Mouse (Mus musculus) MEL (cell line): Measurements from ENCODE around the gene Ppox. TPM values are rescaled to one million over a fixed set of nuclear protein-coding genes. Genes with fewer than 3 reads are reported as not detected.

ENCODE experiments used
- DNase-seq: peaks from one replicate; pipeline ENCODE4 v3.0.0; 2011; ENCODE audit warnings: low read depth, low spot score
- H3K27ac ChIP-seq: 2 replicates; pipeline ENCODE4 v1.5.1; 2012; ENCODE audit warnings: low read depth, mild to moderate bottlenecking, control low read depth, low read length, moderate library complexity; ENCODE audit not compliant: control insufficient read depth
- H3K27me3 ChIP-seq, 2 experiments: fragments of 150-350 bp in 1 of 2; sonication (generic) in 1 of 2; 2 replicates each; pipeline ENCODE4 v1.6.1; 2012; ENCODE audit warnings: low read length in 2 of 2, mild to moderate bottlenecking in 2 of 2, improper control_type of control experiment in 1 of 2, moderate library complexity in 1 of 2; ENCODE audit not compliant: insufficient read depth in 2 of 2, control insufficient read depth in 1 of 2
- H3K36me3 ChIP-seq, 2 experiments: 2 replicates each; pipeline ENCODE4 v1.6.1; 2012 to 2014; ENCODE audit warnings: low read length in 2 of 2, improper control_type of control experiment in 1 of 2, inconsistent platforms in 1 of 2, mild to moderate bottlenecking in 1 of 2; ENCODE audit not compliant: insufficient read depth in 2 of 2, control insufficient read depth in 1 of 2
- H3K4me1 ChIP-seq, 2 experiments: fragments of 150-350 bp in 1 of 2; sonication (generic) in 1 of 2; 2 replicates each; pipeline ENCODE4 v1.6.1; 2012; ENCODE audit warnings: low read length in 2 of 2, improper control_type of control experiment in 1 of 2, mild to moderate bottlenecking in 1 of 2; ENCODE audit not compliant: insufficient read depth in 2 of 2, control insufficient read depth in 1 of 2
- H3K4me3 ChIP-seq, 2 experiments: fragments of 150-350 bp in 1 of 2; sonication (generic) in 1 of 2; 2 replicates each; pipeline ENCODE4 v1.5.1; 2012; ENCODE audit warnings: low read depth in 2 of 2, low read length in 2 of 2, mild to moderate bottlenecking in 2 of 2, moderate library complexity in 2 of 2, control low read depth in 1 of 2, improper control_type of control experiment in 1 of 2; ENCODE audit not compliant: control insufficient read depth in 1 of 2, insufficient read depth in 1 of 2
- H3K79me2 ChIP-seq: 2 replicates; pipeline ENCODE4 v1.6.1; 2012; ENCODE audit warnings: mild to moderate bottlenecking, low read length, moderate library complexity; ENCODE audit not compliant: control insufficient read depth, poor library complexity, insufficient read depth
- H3K9ac ChIP-seq: 2 replicates; pipeline ENCODE4 v1.6.1; 2012; ENCODE audit warnings: low read depth, mild to moderate bottlenecking, control low read depth, low read length, moderate library complexity; ENCODE audit not compliant: control insufficient read depth, poor library complexity, severe bottlenecking
- H3K9me3 ChIP-seq: fragments of 150-350 bp; sonication (generic); replicated peaks from 2 replicates; pipeline ENCODE4 v1.6.1; 2012; ENCODE audit warnings: mild to moderate bottlenecking, low read length, improper control_type of control experiment, moderate library complexity; ENCODE audit not compliant: insufficient read depth
- CHD1 ChIP-seq: IDR thresholded peaks from 2 replicates; pipeline ENCODE4 v1.6.1; 2012; ENCODE audit warnings: low read depth, mild to moderate bottlenecking, inconsistent platforms, low read length, improper control_type of control experiment
- CHD2 ChIP-seq: IDR thresholded peaks from 2 replicates; pipeline ENCODE4 v1.6.1; 2011; ENCODE audit warnings: low read length, improper control_type of control experiment
- CTCF ChIP-seq, 3 experiments: IDR thresholded peaks in 2 of 3; conservative IDR thresholded peaks in 1 of 3; 2 replicates each; pipeline ENCODE4 v1.5.1; 2011 to 2012; ENCODE audit warnings: low read length in 3 of 3, low read depth in 2 of 3, mild to moderate bottlenecking in 2 of 3, improper control_type of control experiment in 1 of 3, inconsistent platforms in 1 of 3, mixed read lengths in 1 of 3, moderate library complexity in 1 of 3; ENCODE audit not compliant: control insufficient read depth in 1 of 3, insufficient read depth in 1 of 3, poor library complexity in 1 of 3, severe bottlenecking in 1 of 3
- EP300 ChIP-seq, 2 experiments: IDR thresholded peaks; 2 replicates each; pipeline ENCODE4 v1.6.1; 2011; ENCODE audit warnings: improper control_type of control experiment in 2 of 2, low read length in 2 of 2, low read depth in 1 of 2, mild to moderate bottlenecking in 1 of 2
- ETS1 ChIP-seq: IDR thresholded peaks from 2 replicates; pipeline ENCODE4 v1.6.1; 2012; ENCODE audit warnings: low read depth, mild to moderate bottlenecking, inconsistent platforms, low read length, improper control_type of control experiment, moderate library complexity
- GABPA ChIP-seq: IDR thresholded peaks from 2 replicates; pipeline ENCODE4 v1.6.1; 2012; ENCODE audit warnings: low read depth, mild to moderate bottlenecking, inconsistent platforms, low read length, improper control_type of control experiment, moderate library complexity
- GATA1 ChIP-seq: IDR thresholded peaks from 2 replicates; pipeline ENCODE4 v1.6.1; 2011; ENCODE audit warnings: low read depth, low read length, improper control_type of control experiment
- HCFC1 ChIP-seq: IDR thresholded peaks from 2 replicates; pipeline ENCODE4 v1.6.1; 2012; ENCODE audit warnings: low read depth, mild to moderate bottlenecking, inconsistent platforms, low read length, improper control_type of control experiment, moderate library complexity
- JUND ChIP-seq: IDR thresholded peaks from 2 replicates; pipeline ENCODE4 v1.6.1; 2011; ENCODE audit warnings: low read depth, mild to moderate bottlenecking, improper control_type of control experiment, low read length
- KAT2A ChIP-seq: conservative IDR thresholded peaks from 2 replicates; pipeline ENCODE4 v1.6.1; 2012; ENCODE audit warnings: low read depth, low read length, improper control_type of control experiment, inconsistent platforms
- MAFK ChIP-seq: IDR thresholded peaks from 2 replicates; pipeline ENCODE4 v1.6.1; 2011; ENCODE audit warnings: low read depth, mild to moderate bottlenecking, low read length, improper control_type of control experiment, borderline replicate concordance
- MAX ChIP-seq: IDR thresholded peaks from 2 replicates; pipeline ENCODE4 v1.6.1; 2011; ENCODE audit warnings: low read length, improper control_type of control experiment
- MEF2A ChIP-seq: IDR thresholded peaks from 2 replicates; pipeline ENCODE4 v1.6.1; 2014; ENCODE audit warnings: low read depth, mild to moderate bottlenecking, inconsistent platforms, low read length, improper control_type of control experiment; ENCODE audit not compliant: poor library complexity, insufficient replicate concordance, severe bottlenecking; ENCODE audit errors: extremely low read depth
- MXI1 ChIP-seq: IDR thresholded peaks from 2 replicates; pipeline ENCODE4 v1.6.1; 2011; ENCODE audit warnings: mild to moderate bottlenecking, low read depth, low read length, improper control_type of control experiment
- MYB ChIP-seq: IDR thresholded peaks from 2 replicates; pipeline ENCODE4 v1.6.1; 2011; ENCODE audit warnings: mild to moderate bottlenecking, low read depth, low read length, improper control_type of control experiment
- MYC ChIP-seq: IDR thresholded peaks from 2 replicates; pipeline ENCODE4 v1.6.1; 2011; ENCODE audit warnings: low read depth, mild to moderate bottlenecking, low read length, improper control_type of control experiment, moderate library complexity
- NRF1 ChIP-seq: IDR thresholded peaks from 2 replicates; pipeline ENCODE4 v1.6.1; 2014; ENCODE audit warnings: low read depth, mild to moderate bottlenecking, inconsistent platforms, low read length, improper control_type of control experiment, moderate library complexity; ENCODE audit not compliant: poor library complexity, insufficient read depth, severe bottlenecking
- POLR2A ChIP-seq, 2 experiments: IDR thresholded peaks; 2 replicates each; pipeline ENCODE4 v1.6.1; 2011 to 2012; ENCODE audit warnings: low read length in 2 of 2, mild to moderate bottlenecking in 2 of 2, control low read depth in 1 of 2, improper control_type of control experiment in 1 of 2, low read depth in 1 of 2, moderate library complexity in 1 of 2; ENCODE audit not compliant: control insufficient read depth in 1 of 2, insufficient read depth in 1 of 2, poor library complexity in 1 of 2
- POLR2AphosphoS2 ChIP-seq: IDR thresholded peaks from 2 replicates; pipeline ENCODE4 v1.6.1; 2011; ENCODE audit warnings: low read length, improper control_type of control experiment
- POLR2AphosphoS5 ChIP-seq: IDR thresholded peaks from 2 replicates; pipeline ENCODE4 v1.6.1; 2012; ENCODE audit warnings: low read depth, borderline replicate concordance, mild to moderate bottlenecking, inconsistent platforms, low read length, moderate library complexity, mixed read lengths
- RCOR1 ChIP-seq: IDR thresholded peaks from 2 replicates; pipeline ENCODE4 v1.6.1; 2012; ENCODE audit warnings: low read depth, mild to moderate bottlenecking, inconsistent platforms, low read length, improper control_type of control experiment
- SIN3A ChIP-seq: IDR thresholded peaks from 2 replicates; pipeline ENCODE4 v1.6.1; 2012; ENCODE audit warnings: low read length, improper control_type of control experiment, inconsistent platforms
- SMC3 ChIP-seq: IDR thresholded peaks from 2 replicates; pipeline ENCODE4 v1.6.1; 2011; ENCODE audit warnings: low read depth, low read length, improper control_type of control experiment
- TAL1 ChIP-seq: IDR thresholded peaks from 2 replicates; pipeline ENCODE4 v1.6.1; 2012; ENCODE audit warnings: mild to moderate bottlenecking, inconsistent platforms, low read length, moderate library complexity, mixed read lengths
- TBP ChIP-seq: IDR thresholded peaks from 2 replicates; pipeline ENCODE4 v1.8.0; 2011; ENCODE audit warnings: low read depth, low read length, improper control_type of control experiment
- UBTF ChIP-seq: IDR thresholded peaks from 2 replicates; pipeline ENCODE4 v1.6.1; 2012; ENCODE audit warnings: low read depth, mild to moderate bottlenecking, inconsistent platforms, low read length, improper control_type of control experiment, moderate library complexity, borderline replicate concordance; ENCODE audit not compliant: insufficient read depth
- USF2 ChIP-seq, 2 experiments: IDR thresholded peaks; 2 replicates each; pipeline ENCODE4 v1.6.1; 2011 to 2012; ENCODE audit warnings: improper control_type of control experiment in 2 of 2, low read length in 2 of 2, borderline replicate concordance in 1 of 2, inconsistent platforms in 1 of 2, low read depth in 1 of 2, mild to moderate bottlenecking in 1 of 2; ENCODE audit not compliant: insufficient read depth in 1 of 2
- ZC3H11A ChIP-seq: IDR thresholded peaks from 2 replicates; pipeline ENCODE4 v1.6.1; 2012; ENCODE audit warnings: low read depth, mild to moderate bottlenecking, inconsistent platforms, low read length, improper control_type of control experiment
- ZKSCAN1 ChIP-seq: IDR thresholded peaks from 2 replicates; pipeline ENCODE4 v1.6.1; 2012; ENCODE audit warnings: low read depth, mild to moderate bottlenecking, inconsistent platforms, low read length, improper control_type of control experiment, moderate library complexity
- ZMIZ1 ChIP-seq: IDR thresholded peaks from 2 replicates; pipeline ENCODE4 v1.6.1; 2012; ENCODE audit warnings: low read depth, mild to moderate bottlenecking, inconsistent platforms, low read length, improper control_type of control experiment, moderate library complexity
- polyA plus RNA-seq, 2 experiments: library from polyadenylated mRNA; stranded (reverse) in 1 of 2; unstranded in 1 of 2; fragments of >175 nt in 1 of 2; fragments of >200 nt in 1 of 2; gene quantifications; 2 replicates each; pipeline versions ENCODE4 v1.2.1 to v1.2.4; 2012; ENCODE audit warnings: low replicate concordance in 2 of 2, low read depth in 1 of 2; ENCODE audit not compliant: insufficient read length in 2 of 2, insufficient read depth in 1 of 2, missing spikeins in 1 of 2
- total RNA-seq: library from RNA; depleted of rRNA; stranded (reverse); fragments of 300-350 nt; gene quantifications from 2 replicates; pipeline ENCODE4 v1.2.3, GENCODE M21; 2012

The Ppox gene
- total and polyA plus RNA-seq, 3 experiments = 27.0 to 63.6 TPM; not detected in 1

GRCm38 (mm10) chr1:171239992-171240744 is 40.8 kb downstream of the Ppox start:
- Histone ChIP-seq H3K27me3 (no peaks in the 10 kb centered on the region), H3K9ac (no peak overlapping the region), H3K9me3 (no peaks in the 10 kb centered on the region), H3K79me2 (no peaks in the 10 kb centered on the region), H3K36me3 (peaks cover 4 to 7% of the 10 kb centered on the region in 2 experiments; a peak in 3 of 4 replicates), H3K27ac (no peak overlapping the region), H3K4me1 (peaks cover 0 to 2% of the 10 kb centered on the region in 2 experiments; a peak in 1 of 4 replicates), H3K4me3 (no peak overlapping the region)
- no peak for DNase-seq
- no peak for TF ChIP-seq SMC3
- no peak for TF ChIP-seq TAL1
- no peak for TF ChIP-seq SIN3A
- no peak for TF ChIP-seq POLR2AphosphoS2
- no peak for TF ChIP-seq ZKSCAN1
- TF ChIP-seq CHD2 = no peak

GRCm38 (mm10) chr1:171238463-171238862 is 42.5 kb downstream of the Ppox start:
- DNase-seq = peak; percentile 66
- no peaks in the 10 kb centered on the region for H3K27me3 ChIP-seq
- H3K4me3 ChIP-seq = no peak overlapping the region
- peaks cover 0 to 3% of the 10 kb centered on the region in 2 experiments; a peak in 2 of 4 replicates for H3K4me1 ChIP-seq
- H3K79me2 ChIP-seq = no peaks in the 10 kb centered on the region
- peaks cover 7 to 12% of the 10 kb centered on the region in 2 experiments; a peak in 3 of 4 replicates for H3K36me3 ChIP-seq
- H3K27ac ChIP-seq = no peak overlapping the region
- H3K9me3 ChIP-seq = no peaks in the 10 kb centered on the region
- no peak overlapping the region for H3K9ac ChIP-seq
- TF ChIP-seq HCFC1 (no peak), TAL1 (no peak), SIN3A (peak; percentile 31; the same call in 1 of the 2 replicates), CHD1 (no peak), MAX (no peak), UBTF (no peak), MXI1 (no peak), USF2 (IDR thresholded peaks at IDR 0.05; ENCODE audit: borderline replicate concordance in 1 of 2, insufficient read depth in 1 of 2, low read depth in 1 of 2, low read length in 2 of 2) (no peak), ZMIZ1 (no peak), JUND (no peak), GABPA (no peak), POLR2A (IDR thresholded peaks at IDR 0.05; ENCODE audit: control insufficient read depth in 1 of 2, insufficient read depth in 1 of 2, low read depth in 1 of 2, low read length in 2 of 2, poor library complexity in 1 of 2) (no peak), POLR2AphosphoS5 (no peak), CTCF (IDR thresholded peaks at IDR 0.05 in 2 of 3, conservative IDR thresholded peaks at IDR 0.05 in 1 of 3; ENCODE audit: control insufficient read depth in 1 of 3, insufficient read depth in 1 of 3, low read depth in 2 of 3, low read length in 3 of 3, poor library complexity in 1 of 3, severe bottlenecking in 1 of 3) (peak; percentile 83 to 91 (median 88)), CHD2 (no peak), MYB (no peak), ETS1 (no peak), GATA1 (no peak), ZC3H11A (peak; percentile 75), SMC3 (peak; percentile 89), MEF2A (no peak), TBP (no peak), KAT2A (no peak), EP300 (IDR thresholded peaks at IDR 0.05; ENCODE audit: low read depth in 1 of 2, low read length in 2 of 2) (no peak), MYC (no peak), ZKSCAN1 (no peak), MAFK (no peak), NRF1 (no peak), RCOR1 (no peak)
